Mouse (Mus musculus) megakaryocyte, embryonic 14.5 days (primary cell): ENCODE data around the gene Arhgef19.

Experiments used
- FLI1 ChIP-seq: IDR thresholded peaks from 2 replicates; pipeline ENCODE4 v1.6.1; 2012; ENCODE audit warnings: low read length, inconsistent platforms, mixed read lengths
- GATA1 ChIP-seq: IDR thresholded peaks from 3 replicates; pipeline ENCODE4 v1.6.1; 2012; ENCODE audit warnings: mixed read lengths, low read length, inconsistent platforms, borderline replicate concordance

- TF ChIP-seq GATA1 (no peak), FLI1 (no peak)
Observed at GRCm38 (mm10) chr4:141306057-141306456, 66.8 kb downstream of the Arhgef19 start.
